Mouse (Mus musculus): Measurements from ENCODE around the gene Rps15.

GRCm38 (mm10) chr10:80320340-80320760 is 28.1 kb downstream of the Rps15 start, which contains the start of gene 2310011J03Rik:
- TF ChIP-seq MAX (IDR thresholded peaks at IDR 0.05; ENCODE audit: low read depth), result no peak
- TF ChIP-seq POLR2AphosphoS2 (IDR thresholded peaks at IDR 0.05; ENCODE audit: insufficient read length, low read depth), result peak; percentile 42
- TF ChIP-seq TCF3 (IDR thresholded peaks at IDR 0.05; ENCODE audit: insufficient read length, low read depth), result no peak
- peak; percentile 63 for TF ChIP-seq POLR2A (IDR thresholded peaks at IDR 0.05; ENCODE audit: insufficient read length, low read depth)
- TF ChIP-seq USF1 (IDR thresholded peaks at IDR 0.05; ENCODE audit: low read depth), result no peak
- no peak for TF ChIP-seq CEBPB (IDR thresholded peaks at IDR 0.05; ENCODE audit: insufficient read depth, poor library complexity, severe bottlenecking)
- no peak for TF ChIP-seq MYOG (IDR thresholded peaks at IDR 0.05; ENCODE audit: control insufficient read depth in 1 of 3, insufficient read depth in 1 of 3, insufficient read length in 2 of 3, low read depth in 2 of 3)
- no peak for TF ChIP-seq E2F4 (IDR thresholded peaks at IDR 0.05; ENCODE audit: insufficient read depth)
- TF ChIP-seq TCF12 (IDR thresholded peaks at IDR 0.05; ENCODE audit: insufficient read depth, poor library complexity, severe bottlenecking), result no peak
- no peak for TF ChIP-seq MYOD1 (IDR thresholded peaks at IDR 0.05; ENCODE audit: control insufficient read depth in 1 of 3, insufficient read length in 2 of 3, low read depth in 2 of 3)
- TF ChIP-seq SRF (IDR thresholded peaks at IDR 0.05; ENCODE audit: control insufficient read depth, insufficient read length, low read depth), result no peak
